Comparison of ENCODE assay signal across 9 mouse cellular contexts in genomic region chr2:157287542-157287941, GRCm38 (mm10). TPM values are rescaled to one million over a fixed set of nuclear protein-coding genes. Genes with fewer than 3 reads are reported as not detected.
DNase-seq lines count a peak whose midpoint lies in the region; ATAC-seq and TF ChIP-seq lines count a peak whose summit lies in the region.
"Had no signal": no experiment of that assay in that cellular context is flagged by ENCODE, and none has a peak within 500 bp of the region (broad histone marks: within the 10 kb centered on the region; RNA-seq: fewer than 3 reads in every experiment).

No protein-coding gene starts in this region.

- DNase-seq in heart, adult 18-20 months: peak; percentile 27 to 56
- DNase-seq in heart, embryonic 10.5 days (ENCODE audit: low spot score): no peak
- DNase-seq in c-Kit-positive CD71-negative TER-119-negative erythroid progenitor cells, embryonic 14.5 days (ENCODE audit: low read depth): peak; percentile 55
- peak; percentile 84 for DNase-seq in forebrain, postnatal 0 days
- DNase-seq in layer of hippocampus, adult 9-10 months (ENCODE audit: low spot score): peak; percentile 43
- peak; percentile 67 for DNase-seq in thymus, adult 2 months

- H3K4me3 ChIP-seq in heart, embryonic 10.5 days: no peak overlapping the region
- no peak overlapping the region for H3K4me3 ChIP-seq in forebrain, postnatal 0 days (ENCODE audit: low read depth, low read length)
- H3K4me3 ChIP-seq in thymus, adult 2 months (ENCODE audit: control insufficient read depth, insufficient read depth, low read length): no peak overlapping the region
- H3K4me3 ChIP-seq: stomach, embryonic 15.5 days had no signal

- no peaks in the 10 kb centered on the region for H3K27me3 ChIP-seq in heart, embryonic 10.5 days (ENCODE audit: insufficient read depth, poor library complexity, severe bottlenecking)
- no peaks in the 10 kb centered on the region for H3K27me3 ChIP-seq in forebrain, postnatal 0 days (ENCODE audit: insufficient read depth, low read length)
- H3K27me3 ChIP-seq in thymus, adult 2 months (ENCODE audit: control insufficient read depth, insufficient read depth, low read length): no peaks in the 10 kb centered on the region
- H3K27me3 ChIP-seq: stomach, embryonic 15.5 days had no signal

- H3K36me3 ChIP-seq in heart, embryonic 10.5 days: peaks cover 95% of the 10 kb centered on the region
- peaks cover 40% of the 10 kb centered on the region for H3K36me3 ChIP-seq in forebrain, postnatal 0 days (ENCODE audit: insufficient read depth)
- peaks cover 35% of the 10 kb centered on the region for H3K36me3 ChIP-seq in thymus, adult 2 months (ENCODE audit: control insufficient read depth, insufficient read depth, low read length)

- no peak overlapping the region for H3K9ac ChIP-seq in forebrain, postnatal 0 days
- H3K9ac ChIP-seq: stomach, embryonic 15.5 days had no signal

- no peaks in the 10 kb centered on the region; the same call in 1 of the 2 replicates for H3K4me1 ChIP-seq in heart, embryonic 10.5 days
- H3K4me1 ChIP-seq in forebrain, postnatal 0 days (ENCODE audit: insufficient read depth): no peaks in the 10 kb centered on the region
- no peaks in the 10 kb centered on the region for H3K4me1 ChIP-seq in thymus, adult 2 months (replicated peaks; ENCODE audit: control insufficient read depth, insufficient read depth, low read length)
- H3K4me1 ChIP-seq: stomach, embryonic 15.5 days had no signal

- H3K9me3 ChIP-seq in heart, embryonic 10.5 days: no peaks in the 10 kb centered on the region
- H3K9me3 ChIP-seq in forebrain, postnatal 0 days (ENCODE audit: low read length): no peaks in the 10 kb centered on the region
- H3K9me3 ChIP-seq: stomach, embryonic 15.5 days had no signal

- ATAC-seq in CD4-positive, CD25-positive, alpha-beta regulatory T cell, adult 4 months: peak; percentile 69
- peak; percentile 81 for ATAC-seq in forebrain, postnatal 0 days
- ATAC-seq in megakaryocyte progenitor cell, adult 5-6 weeks (replicated peaks; ENCODE audit: poor library complexity): peak; percentile 78

- 41% methylated on average over 3 of the region's 3 CpGs for WGBS in heart, embryonic 10.5 days
- WGBS in forebrain, postnatal 0 days: 16% methylated on average over 3 of the region's 3 CpGs
- 26% methylated on average over 3 of the region's 3 CpGs for WGBS in thymus, adult 2 months

- no peak overlapping the region for H3K27ac ChIP-seq in heart, embryonic 10.5 days
- no peak overlapping the region for H3K27ac ChIP-seq in forebrain, postnatal 0 days (ENCODE audit: low read depth, low read length)
- H3K27ac ChIP-seq in thymus, adult 2 months (ENCODE audit: control insufficient read depth, insufficient read depth, low read length): no peak overlapping the region
- H3K27ac ChIP-seq: stomach, embryonic 15.5 days had no signal

- no peak overlapping the region for H3K4me2 ChIP-seq in forebrain, postnatal 0 days (ENCODE audit: low read depth)
- H3K4me2 ChIP-seq: stomach, embryonic 15.5 days had no signal

- TF ChIP-seq CTCF in forebrain, postnatal 0 days (IDR thresholded peaks at IDR 0.05; ENCODE audit: low read depth): peak; percentile 83
- no peak for TF ChIP-seq CTCF in thymus, adult 2 months (IDR thresholded peaks at IDR 0.05; ENCODE audit: borderline replicate concordance, control insufficient read depth, extremely low read depth, insufficient read depth, low read length, poor library complexity)

- TF ChIP-seq POLR2A in thymus, adult 2 months (IDR thresholded peaks at IDR 0.05; ENCODE audit: control insufficient read depth, extremely low read depth, insufficient read depth, low read length, poor library complexity): no peak

RNA-seq across cellular contexts. Expression of gene Mroh8, which starts 8.2 kb away (rescaled TPM):
- total RNA-seq in heart, adult 18-20 months (2021): under 1 TPM in 1 of 2 experiments, not detected in 1; 0.10 TPM
- polyA plus RNA-seq in heart, embryonic 10.5 days (2016; fragmentation: Nextera tagmentation; extraction: Ambion mirVana): 0.51 and 0.62 TPM in 2 replicates
- not detected for polyA plus RNA-seq in CD4-positive, CD25-positive, alpha-beta regulatory T cell, adult 4 months (2017; shearing (Covaris generic))
- 0.38 and 1.2 TPM in 2 replicates for total RNA-seq in forebrain, postnatal 0 days (2014; rRNA removed)
- 0.23 and 0.65 TPM in 2 replicates for polyA plus RNA-seq in forebrain, postnatal 0 days (2015; fragmentation: Nextera tagmentation; extraction: Ambion mirVana)
- 0.07 and 0.22 TPM in 2 replicates for total RNA-seq in megakaryocyte progenitor cell, adult 5-6 weeks (2015)
- 0.68 TPM in 1 of 2 replicates, not detected in the other for total RNA-seq in megakaryocyte progenitor cell, adult 5-6 weeks (2017)
- 1.0 and 1.1 TPM in 2 replicates for polyA plus RNA-seq in thymus, adult 2 months (2012; rRNA removed)

RNA-seq across cellular contexts. Expression of gene Rpn2, which starts 8.7 kb away (rescaled TPM):
- 100 to 1,000 TPM in 1 of 2 experiments, 10 to 100 TPM in 1; 91.4 to 104 TPM for total RNA-seq in heart, adult 18-20 months (2021)
- polyA plus RNA-seq in heart, embryonic 10.5 days (2016; fragmentation: Nextera tagmentation; extraction: Ambion mirVana): 254 and 281 TPM in 2 replicates
- 100 to 1,000 TPM; 208 to 271 TPM for polyA plus RNA-seq in CD4-positive, CD25-positive, alpha-beta regulatory T cell, adult 4 months (2017; shearing (Covaris generic))
- total RNA-seq in forebrain, postnatal 0 days (2014; rRNA removed): 175 and 198 TPM in 2 replicates
- 152 and 184 TPM in 2 replicates for polyA plus RNA-seq in forebrain, postnatal 0 days (2015; fragmentation: Nextera tagmentation; extraction: Ambion mirVana)
- 326 and 354 TPM in 2 replicates for total RNA-seq in megakaryocyte progenitor cell, adult 5-6 weeks (2015)
- total RNA-seq in megakaryocyte progenitor cell, adult 5-6 weeks (2017): 314 and 317 TPM in 2 replicates
- polyA plus RNA-seq in thymus, adult 2 months (2012; rRNA removed): 177 and 187 TPM in 2 replicates

RNA-seq across cellular contexts. Expression of gene Ghrh, which starts 59.8 kb away (rescaled TPM):
- not detected for total RNA-seq in heart, adult 18-20 months (2021)
- not detected in 2 replicates for polyA plus RNA-seq in heart, embryonic 10.5 days (2016; fragmentation: Nextera tagmentation; extraction: Ambion mirVana)
- polyA plus RNA-seq in CD4-positive, CD25-positive, alpha-beta regulatory T cell, adult 4 months (2017; shearing (Covaris generic)): not detected
- total RNA-seq in forebrain, postnatal 0 days (2014; rRNA removed): 1.5 and 1.7 TPM in 2 replicates
- 0.74 and 2.8 TPM in 2 replicates for polyA plus RNA-seq in forebrain, postnatal 0 days (2015; fragmentation: Nextera tagmentation; extraction: Ambion mirVana)
- not detected in 2 replicates for total RNA-seq in megakaryocyte progenitor cell, adult 5-6 weeks (2015)
- not detected in 2 replicates for total RNA-seq in megakaryocyte progenitor cell, adult 5-6 weeks (2017)
- polyA plus RNA-seq in thymus, adult 2 months (2012; rRNA removed): 0.34 and 1.4 TPM in 2 replicates
